Mouse (Mus musculus) central nervous system, embryonic 11.5 days (tissue): ENCODE measurements around the gene Tmeff1. TPM values are rescaled to one million over a fixed set of nuclear protein-coding genes. Genes with fewer than 3 reads are reported as not detected.

Experiments
- polyA plus RNA-seq: library from polyadenylated mRNA; depleted of rRNA; stranded (reverse); fragments of >200 nt; gene quantifications from 2 replicates; pipeline ENCODE4 v1.2.3, GENCODE M21; 2012; rRNA removed

The Tmeff1 gene
- polyA plus RNA-seq = 185 and 204 TPM in 2 replicates

GRCm38 (mm10) chr4:48584421-48585240 lies at the start of gene Tmeff1:
Gene Tmeff1, plus strand, starts transcription at chr4:48585174.

GRCm38 (mm10) chr4:48539841-48540575 lies 45.0 kb upstream of the Tmeff1 start, which contains the start of gene Msantd3:
Gene Msantd3, plus strand, starts transcription at chr4:48539935.

DNA sequence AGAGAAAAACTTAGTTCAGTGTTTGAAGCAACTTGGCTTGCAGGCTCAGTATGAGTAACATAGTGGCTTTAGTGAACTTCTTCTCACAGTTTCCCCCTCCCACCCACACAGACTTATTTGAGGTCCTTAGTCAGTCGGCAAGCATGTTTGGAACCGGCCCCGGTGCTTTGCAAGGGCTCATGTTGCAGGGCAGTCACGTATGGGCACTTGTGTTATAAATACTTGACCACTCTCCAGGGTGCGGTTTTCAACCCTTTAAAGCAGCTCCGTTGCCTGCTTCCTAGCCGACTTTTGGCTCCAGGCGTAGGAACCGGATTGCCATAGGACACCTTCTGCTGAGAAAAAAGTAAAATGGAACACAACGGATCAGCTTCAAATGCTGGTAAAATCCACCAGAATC lies 78.3 kb downstream of the Tmeff1 start, which contains the start of gene Cavin4:
TSS of gene Cavin4 (plus strand) at position 244 of the 400 bp plus-strand sequence.

Other genes starting within 250 kb of the Tmeff1 start
- 26.7 and 46.8 TPM in 2 replicates for gene Tex10, start 111.7 kb upstream of the Tmeff1 start, polyA plus RNA-seq
- 70.7 and 86.6 TPM in 2 replicates for gene Msantd3, start 45.2 kb upstream of the Tmeff1 start, polyA plus RNA-seq
- gene Cavin4, start 78.3 kb downstream of the Tmeff1 start, polyA plus RNA-seq = 3.6 and 5.1 TPM in 2 replicates